Mouse (Mus musculus) frontal cortex, postnatal 10 days (tissue): ENCODE results near the gene Scyl1.

Experiments used
- DNase-seq, 2 experiments: peaks; one replicate each; pipeline ENCODE4 v3.0.0; 2022; ENCODE audit warnings: low spot score in 2 of 2, mixed read lengths in 1 of 2

The Scyl1 gene

DNA sequence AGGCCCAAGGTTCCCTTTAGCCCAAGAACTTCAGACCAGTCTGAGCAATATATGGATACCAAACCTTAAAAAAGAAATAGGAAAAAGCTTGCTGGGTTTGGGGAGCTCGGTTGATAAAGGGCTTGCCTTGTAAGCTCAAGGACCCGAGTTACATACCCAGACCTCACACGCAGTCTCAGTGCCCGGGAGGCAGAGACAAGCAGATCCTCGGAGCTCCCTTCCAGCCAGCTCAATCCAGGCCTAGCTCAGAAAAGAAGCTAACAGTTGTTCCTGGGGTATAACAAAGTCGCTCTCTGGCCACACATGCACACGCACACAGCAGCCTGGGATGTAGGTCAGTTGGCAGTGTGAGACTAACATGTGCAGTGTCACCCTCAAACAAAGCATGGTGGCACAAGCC, 16.7 kb upstream of the Scyl1 start:
- DNase-seq: no peak

DNA sequence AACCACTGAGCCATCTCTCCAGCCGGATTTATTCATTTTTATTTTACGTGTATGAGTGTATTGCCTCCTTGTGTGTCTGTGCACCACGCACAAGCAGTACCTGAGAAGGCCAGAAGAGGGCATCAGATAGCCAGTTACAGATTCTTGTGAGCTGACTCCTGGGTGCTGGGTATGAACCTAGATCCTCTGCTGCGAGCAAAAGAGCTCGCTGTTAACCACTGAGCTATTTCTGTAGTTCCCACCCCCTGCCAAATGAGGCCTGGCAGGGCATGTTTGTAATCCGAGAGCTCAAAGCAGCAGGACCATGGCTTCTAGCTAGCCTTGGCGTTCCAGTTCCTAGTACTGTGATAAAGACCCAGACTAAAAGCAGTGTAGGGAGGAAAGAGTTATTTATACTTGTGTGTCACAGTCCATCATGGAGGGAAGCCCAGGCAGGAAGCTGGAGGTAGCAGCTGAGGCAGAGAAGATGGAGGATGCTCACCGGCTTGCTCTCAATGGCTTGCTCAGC, 16.0 kb upstream of the Scyl1 start:
- peak; percentile 78 to 85 for DNase-seq

DNA sequence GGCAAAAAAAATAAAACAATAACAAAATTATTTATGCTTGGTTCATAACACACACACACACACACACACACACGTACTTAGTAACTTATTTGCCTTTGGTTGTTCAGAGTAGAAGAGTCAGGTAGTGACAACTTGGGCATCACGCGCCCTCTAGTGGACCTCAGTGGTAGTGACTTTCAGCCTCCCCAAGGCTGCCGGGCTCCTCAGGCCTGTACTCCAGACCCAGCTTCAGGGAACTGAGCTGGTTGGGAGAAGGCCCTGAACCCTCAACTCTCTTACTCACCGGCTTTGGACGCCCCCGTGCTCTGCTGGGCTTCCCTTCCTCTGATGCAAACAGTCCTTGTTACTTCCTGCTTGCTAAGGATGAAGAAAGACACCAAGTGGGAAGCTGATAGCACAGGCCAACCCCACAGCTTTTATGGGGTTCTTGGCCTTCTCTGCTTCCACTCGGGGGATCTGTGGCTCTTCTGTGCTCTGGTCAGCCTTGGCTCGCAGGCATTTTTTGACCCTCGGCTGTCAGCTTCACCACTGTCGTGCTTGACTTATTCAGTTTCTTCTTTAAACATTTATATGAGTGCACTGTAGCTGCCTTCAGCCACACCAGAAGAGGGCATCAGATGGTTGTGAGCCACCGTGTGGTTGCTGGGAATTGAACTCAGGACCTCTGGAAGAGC, 15.4 kb upstream of the Scyl1 start:
- DNase-seq: peak; percentile 64 to 82

DNA sequence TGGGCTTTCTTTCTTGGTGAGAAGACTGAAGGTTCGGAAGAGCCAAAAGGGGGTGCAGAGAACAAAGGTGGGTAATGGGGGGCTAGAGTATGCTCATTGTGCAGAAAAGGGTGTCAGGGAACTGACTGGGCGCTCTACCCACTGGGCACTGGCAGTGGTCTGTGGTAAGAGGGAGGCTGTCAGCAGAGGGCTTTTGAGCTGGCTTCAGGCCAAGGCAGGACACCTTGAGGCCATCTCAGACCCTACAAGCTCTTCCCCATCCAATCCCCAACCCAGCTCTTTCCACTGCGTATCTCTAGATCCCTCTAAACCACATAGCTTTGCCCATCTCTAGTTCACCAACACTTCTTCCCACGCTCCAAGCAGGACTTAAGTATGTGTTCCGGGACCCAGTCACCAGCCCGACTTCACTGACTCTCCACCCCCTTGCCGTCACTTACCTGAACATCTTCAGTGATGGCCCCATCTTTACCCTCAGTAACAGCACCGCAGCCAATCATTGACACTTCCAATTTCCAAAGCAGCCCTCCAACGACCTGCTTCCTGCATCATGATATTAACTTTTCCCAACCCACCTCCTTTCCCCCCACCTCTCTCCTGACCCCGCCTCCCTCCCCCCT, 13.8 kb upstream of the Scyl1 start:
- DNase-seq: no peak

DNA sequence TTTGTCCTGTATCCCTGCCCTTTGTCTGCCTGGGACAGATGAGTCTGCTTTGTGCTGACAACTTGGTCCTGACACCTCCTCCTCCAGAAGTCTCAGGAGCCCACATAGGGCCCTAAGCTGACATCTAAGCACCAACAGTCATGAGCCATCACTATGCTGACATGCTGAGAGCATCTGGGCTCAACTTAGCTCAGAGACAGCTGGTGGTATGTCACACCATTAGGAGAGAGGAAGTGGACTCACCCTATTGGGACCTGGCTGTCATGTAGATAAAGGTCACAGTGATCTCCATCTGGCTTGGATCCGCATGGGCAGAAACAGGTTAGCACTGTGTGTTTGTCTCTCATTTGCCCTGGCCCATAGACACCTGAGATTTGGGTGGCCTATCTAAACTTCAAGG, 10.9 kb upstream of the Scyl1 start:
- no peak for DNase-seq

DNA sequence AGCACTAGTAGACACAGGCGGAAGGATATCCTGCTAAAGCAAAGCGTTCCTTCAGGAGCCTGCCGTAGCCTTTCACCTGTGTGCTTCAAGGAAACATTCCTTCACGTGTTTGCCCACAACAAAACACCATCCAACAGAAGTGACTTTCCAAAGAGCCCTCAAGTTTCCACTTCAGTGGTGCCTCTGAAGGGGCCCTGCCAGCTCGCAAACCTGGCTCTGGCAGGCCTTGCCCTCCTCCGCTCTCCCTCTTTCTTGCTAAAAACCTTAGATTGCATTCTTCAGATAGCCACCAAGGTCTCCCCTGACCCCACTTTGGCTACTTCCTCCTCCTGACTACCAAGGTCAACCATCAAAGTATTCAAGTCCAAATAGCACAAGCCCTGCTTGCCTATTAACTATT, 10.3 kb upstream of the Scyl1 start:
- no peak for DNase-seq

DNA sequence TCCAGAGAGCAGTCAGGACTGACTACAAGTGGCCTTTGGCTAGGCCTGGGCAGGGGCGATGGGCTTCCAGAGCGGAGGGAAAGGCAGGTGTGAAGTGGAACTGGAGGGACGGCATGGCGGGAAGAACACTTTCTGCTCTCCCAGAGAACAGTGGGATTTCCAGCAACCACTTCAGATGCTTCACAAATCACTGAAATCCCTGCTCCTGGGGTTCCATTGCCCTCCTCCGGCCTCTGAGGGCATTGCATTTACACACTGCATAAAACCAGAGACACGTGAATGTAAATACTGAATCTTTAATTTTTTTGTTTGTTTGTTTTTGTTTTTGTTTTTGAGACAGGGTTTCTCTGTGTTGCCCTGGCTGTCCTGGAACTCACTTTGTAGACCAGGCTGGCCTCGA, 9.0 kb upstream of the Scyl1 start:
- DNase-seq: no peak

DNA sequence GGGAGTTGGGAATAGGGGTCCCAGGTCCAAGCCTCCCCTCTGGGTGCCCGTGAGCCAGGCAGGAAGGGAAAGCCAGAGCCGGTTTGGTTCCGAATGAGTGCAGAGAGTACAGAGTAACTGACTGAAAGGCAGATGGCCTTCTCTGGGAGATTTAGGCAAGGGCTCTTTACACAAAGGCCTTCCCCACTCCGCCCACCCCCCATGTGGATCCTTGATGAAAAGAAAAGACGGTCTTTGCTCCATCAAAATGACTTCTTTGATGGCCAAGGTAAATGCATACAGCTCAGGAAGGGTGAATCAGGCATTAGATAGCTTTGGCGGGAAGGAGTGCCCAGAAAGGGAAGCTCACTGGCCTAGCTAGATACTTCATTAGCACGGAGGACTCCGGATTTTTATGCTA, 7.1 kb upstream of the Scyl1 start:
- DNase-seq: no peak

DNA sequence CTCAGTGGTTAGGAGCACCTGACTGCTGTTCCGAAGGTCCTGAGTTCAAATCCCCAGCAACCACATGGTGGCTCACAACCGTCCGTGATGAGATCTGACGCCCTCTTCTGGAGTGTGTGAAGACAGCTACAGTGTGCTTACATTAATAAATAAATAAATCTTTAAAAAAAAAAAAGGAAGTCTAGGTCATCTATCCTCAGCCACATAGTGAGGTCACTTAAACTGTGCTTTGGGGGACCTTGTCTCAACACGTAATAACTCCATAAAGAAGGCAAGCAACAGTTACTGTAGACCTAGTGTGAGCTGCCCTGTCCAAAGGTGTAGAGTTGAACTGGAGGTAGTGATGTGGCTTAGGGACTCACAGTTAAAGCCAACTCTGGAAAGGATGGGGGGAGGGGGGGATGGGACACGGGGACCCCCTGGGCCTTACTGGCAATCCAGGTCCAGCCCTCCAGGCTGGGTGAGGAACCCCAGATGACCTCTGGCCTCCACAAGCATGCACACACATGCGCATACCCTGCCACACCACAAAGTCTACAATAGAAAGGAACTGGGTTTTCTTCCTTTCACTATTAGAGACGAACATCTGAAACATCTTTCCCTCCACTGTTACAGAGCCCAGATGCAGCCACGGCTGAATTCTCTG, 6.3 kb upstream of the Scyl1 start:
- DNase-seq: no peak

DNA sequence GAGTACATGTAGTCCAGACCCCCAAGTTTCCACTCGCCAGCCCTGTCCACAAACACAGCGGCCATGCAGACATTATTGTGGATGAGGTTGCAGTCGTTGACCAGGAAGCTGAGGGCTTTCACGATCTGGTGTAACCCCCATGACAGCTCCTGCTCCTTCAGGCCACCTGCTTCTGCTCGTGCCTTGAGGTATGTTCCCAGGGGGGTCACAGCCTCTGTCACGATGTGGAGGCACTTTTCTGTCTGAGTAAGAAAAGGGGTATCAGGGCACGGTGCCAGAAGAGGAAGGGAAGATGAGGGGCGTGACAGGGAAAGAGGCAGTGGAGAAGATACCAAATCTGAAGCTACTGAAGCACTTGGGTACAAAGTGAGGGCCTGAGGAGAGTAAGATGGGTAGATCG, 908 bp downstream of the Scyl1 start:
- no peak for DNase-seq

DNA sequence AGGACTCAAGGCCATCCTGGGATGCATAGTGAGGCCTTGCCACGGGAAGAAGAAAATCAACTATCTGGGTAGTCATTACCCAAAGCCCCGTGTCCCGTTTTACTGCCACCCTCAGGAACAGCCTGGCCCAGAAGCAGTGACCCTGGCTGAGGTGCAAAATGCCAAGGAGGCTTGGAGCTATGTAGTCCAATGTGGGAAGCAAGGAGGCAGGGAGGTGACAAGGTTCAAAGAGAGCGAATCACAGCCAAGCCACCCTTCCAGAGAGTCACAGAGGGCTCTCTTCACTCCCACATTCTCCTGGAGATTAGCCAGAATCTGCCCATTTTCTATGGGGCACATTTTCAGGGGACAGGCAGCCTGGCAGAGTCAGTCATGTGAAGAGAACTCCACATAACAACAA, 3.9 kb downstream of the Scyl1 start:
- no peak for DNase-seq

DNA sequence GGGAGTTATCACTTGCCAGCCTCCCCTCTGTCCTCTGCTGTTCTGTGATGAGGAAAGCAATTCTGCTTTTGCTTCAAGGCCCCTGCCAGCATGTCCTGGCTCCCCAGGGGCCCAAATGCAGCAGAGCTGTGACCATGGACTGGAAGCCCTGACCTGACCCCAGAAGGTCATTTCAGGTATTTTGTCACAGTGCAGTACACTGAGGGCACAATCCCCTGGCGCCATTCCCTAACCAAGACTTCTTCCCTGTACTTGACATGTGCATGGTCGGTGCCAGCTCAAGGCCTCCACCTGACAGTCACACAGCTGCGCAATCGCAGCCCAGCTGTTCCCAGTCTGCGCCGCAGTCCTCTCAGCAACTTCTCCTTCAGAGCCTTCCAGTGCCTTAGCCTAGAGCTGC, 8.1 kb downstream of the Scyl1 start:
- no peak for DNase-seq

DNA sequence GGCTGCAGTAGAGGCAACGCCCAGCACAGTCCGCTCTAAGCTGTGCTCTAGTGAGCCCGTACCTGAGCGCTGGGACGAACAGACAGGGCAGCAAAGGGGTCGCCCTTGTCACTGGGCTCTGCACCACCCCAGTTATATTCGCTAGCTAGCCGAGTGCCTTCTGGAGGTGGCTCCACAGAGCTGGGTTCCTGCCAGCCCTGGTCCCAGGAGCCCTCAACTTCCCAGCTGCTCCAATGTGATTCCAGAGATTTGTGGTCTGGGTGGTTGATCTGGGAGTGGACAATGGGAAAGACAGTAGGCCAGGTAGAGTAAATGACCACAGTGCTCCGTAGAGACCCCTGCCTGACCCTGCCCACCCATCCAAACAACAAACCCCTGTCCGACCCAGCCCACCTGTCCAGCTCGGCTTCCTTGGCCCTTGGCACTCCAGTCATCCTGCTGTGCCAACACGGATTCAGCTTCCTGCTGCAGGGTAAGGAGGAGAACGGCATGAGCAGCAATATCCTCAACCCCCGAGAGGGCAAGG, 12.3 kb downstream of the Scyl1 start:
- DNase-seq: no peak

DNA sequence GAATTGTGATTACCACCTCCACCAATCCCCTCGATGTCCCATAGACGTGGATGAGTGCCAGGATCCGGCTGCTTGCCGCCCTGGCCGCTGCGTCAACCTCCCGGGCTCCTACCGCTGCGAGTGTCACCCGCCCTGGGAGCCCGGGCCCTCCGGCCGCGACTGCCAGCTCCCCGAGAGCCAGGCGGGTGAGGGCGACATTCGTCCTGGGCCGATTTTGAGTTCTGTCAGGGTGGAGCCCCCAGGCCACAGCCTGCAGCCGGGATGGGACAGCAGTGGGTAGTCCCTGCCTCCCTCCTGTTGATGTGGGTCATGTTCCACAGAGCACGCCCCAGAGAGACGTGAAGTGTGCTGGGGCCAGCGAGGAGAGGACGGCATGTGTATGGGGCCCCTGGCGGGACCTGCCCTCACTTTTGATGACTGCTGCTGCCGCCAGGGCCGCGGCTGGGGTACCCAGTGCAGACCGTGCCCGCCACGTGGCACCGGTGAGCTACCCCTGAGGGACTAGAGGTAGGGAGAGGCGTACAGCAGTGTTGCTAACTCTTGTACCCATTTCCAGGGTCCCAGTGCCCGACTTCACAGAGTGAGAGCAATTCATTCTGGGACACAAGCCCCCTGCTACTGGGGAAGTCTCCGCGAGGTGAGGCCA, 14.1 kb downstream of the Scyl1 start:
- DNase-seq: no peak

DNA sequence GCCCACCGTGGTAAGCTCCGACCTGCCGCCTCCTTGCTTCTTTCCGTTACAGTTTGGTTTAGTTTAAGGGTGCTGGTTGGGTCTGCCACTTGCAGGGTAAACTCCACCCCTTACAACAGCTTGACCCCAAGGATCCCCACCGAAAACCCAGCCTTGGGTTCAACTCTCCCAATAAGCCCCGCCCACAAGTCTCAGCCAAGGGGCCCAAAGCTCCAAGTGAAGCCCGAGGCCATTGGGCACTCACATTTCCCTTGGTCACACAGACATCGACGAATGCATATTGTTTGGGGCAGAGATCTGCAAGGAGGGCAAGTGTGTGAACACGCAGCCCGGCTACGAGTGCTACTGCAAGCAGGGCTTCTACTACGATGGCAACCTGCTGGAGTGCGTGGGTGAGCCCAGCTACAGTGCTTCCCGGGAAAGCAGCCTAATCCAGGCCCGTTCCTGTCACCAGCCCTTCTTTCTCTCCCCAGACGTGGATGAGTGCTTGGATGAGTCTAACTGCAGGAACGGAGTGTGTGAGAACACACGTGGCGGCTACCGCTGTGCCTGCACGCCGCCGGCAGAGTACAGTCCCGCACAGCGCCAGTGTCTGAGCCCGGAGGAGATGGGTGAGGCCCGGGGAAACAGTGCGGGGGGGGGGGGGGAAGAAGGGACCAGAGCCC, 14.8 kb downstream of the Scyl1 start:
- peak; percentile 66 to 74 for DNase-seq

DNA sequence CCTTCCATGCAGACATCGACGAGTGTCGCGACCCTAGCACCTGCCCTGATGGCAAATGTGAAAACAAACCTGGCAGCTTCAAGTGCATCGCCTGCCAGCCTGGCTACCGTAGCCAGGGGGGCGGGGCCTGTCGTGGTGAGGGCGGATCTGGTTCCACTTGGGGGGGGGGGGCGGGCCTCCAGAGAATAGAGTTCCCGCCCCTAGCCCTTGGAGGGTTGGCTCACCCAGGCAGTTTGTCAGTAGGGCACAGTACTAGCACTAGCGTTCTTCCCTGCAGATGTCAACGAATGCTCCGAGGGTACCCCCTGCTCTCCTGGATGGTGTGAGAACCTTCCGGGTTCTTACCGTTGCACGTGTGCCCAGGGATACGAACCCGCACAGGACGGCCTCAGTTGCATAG, 19.5 kb downstream of the Scyl1 start:
- DNase-seq: no peak

DNA sequence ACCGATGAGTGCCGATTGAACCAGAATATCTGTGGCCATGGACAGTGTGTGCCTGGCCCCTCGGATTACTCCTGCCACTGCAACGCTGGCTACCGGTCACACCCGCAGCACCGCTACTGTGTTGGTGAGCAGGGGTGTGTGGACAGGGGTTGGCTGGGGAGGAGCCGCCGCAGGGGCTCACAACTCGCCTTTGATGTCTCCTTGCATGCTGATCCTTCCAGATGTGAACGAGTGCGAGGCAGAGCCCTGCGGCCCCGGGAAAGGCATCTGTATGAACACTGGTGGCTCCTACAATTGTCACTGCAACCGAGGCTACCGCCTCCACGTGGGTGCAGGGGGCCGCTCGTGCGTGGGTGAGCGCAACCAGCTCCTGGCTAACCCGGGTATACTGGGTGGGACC, 20.3 kb downstream of the Scyl1 start:
- DNase-seq: no peak

DNA sequence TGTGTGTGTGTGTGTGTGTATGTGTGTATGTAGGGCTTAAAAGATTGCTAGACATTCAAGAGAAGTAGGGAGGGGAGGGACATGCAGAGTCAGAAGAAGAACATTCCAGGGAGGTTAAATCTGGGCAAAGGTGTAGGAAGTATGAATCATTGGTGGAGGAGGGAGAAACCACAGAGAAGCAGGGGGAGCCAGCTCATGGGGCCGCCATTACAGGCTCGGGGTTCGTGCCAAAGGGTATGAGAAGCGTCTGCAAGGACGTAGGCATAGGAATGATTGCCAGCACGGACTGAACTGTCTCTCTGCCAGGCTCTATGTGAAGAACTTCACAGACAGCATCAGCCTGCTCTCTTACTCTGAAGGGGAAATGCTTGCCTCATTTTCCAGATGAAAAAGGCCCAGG, 21.7 kb downstream of the Scyl1 start:
- DNase-seq: no peak

DNA sequence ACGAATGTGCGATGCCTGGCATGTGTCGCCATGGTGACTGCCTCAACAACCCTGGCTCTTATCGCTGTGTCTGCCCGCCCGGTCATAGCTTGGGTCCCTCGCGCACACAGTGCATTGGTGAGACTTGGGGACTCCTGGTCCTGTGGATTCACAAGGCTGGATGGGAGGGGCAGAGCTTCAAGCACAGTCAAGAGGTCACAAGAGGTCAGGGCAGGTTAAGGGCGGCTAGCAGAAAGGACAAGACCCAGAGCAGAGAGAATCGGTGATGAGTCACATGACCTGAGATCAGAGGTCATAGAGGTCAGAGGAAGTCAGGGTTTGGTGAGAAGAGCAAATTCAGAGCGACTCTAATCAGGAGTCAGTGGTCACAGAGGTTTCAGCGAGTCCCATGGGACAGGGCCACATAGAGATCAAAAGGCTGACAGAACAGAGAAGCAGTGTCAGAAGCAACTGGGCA, 24.3 kb downstream of the Scyl1 start:
- no peak for DNase-seq

DNA sequence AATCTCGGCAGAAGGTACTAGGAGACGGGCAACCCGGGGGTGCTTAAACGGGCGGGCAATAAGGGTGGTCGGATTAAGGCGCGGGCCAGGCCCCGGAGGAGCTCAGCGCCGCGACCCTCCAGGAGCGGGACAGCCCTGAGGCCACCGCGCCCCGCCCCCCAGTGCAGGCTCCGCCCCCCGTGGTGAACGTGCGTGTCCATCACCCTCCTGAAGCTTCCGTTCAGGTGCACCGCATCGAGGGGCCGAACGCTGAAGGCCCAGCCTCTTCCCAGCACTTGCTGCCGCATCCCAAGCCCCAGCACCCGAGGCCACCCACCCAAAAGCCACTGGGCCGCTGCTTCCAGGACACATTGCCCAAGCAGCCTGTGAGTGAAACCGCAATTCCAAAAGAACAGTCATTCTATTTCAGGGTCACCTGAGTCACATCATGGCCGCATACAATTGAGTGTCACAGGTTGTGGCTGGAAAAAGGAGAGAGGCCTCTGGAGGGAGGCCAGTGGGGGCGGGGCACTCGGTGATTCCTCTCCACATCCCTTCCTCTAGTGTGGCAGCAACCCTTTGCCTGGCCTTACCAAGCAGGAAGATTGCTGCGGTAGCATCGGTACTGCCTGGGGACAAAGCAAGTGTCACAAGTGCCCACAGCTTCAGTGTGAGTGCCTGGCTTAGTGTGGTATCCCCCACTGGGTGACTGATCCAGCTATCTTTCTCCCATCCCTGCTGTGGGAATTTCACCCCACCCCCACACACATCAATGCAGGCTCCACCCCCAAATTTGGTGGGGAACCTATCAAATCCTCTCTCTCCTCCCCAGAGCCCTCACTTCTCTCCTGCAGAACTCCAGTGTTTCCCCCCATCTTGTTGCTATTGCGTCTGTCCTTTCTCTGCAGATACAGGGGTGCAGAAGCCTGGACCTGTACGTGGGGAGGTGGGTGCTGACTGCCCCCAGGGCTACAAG, 25.2 kb downstream of the Scyl1 start:
- DNase-seq: no peak

DNA sequence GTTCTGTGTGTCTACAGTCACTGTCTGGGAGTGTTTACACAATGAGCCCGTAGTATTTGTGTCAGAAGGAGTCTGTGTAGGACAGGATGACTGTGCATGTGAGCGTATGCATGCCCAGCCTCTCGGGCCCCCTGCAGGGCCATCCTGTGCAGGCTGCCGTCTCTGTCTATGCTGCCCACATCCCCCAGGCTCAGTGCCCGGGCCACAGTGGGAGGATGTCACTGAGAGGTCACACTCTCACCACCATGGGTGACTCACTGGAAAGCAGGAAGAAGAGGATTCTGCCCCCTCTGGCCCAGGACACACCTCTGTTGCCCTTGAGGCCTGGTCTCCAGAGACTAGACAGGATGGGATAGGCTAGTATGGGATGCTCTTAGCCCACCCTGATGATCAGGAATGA, 27.6 kb downstream of the Scyl1 start:
- DNase-seq: no peak
